Mouse (Mus musculus) forebrain, postnatal 0 days (tissue): ENCODE measurements around the gene Utp11. TPM values are rescaled to one million over a fixed set of nuclear protein-coding genes. Genes with fewer than 3 reads are reported as not detected.
"Not testable (repeated sequence)": the region's sequence is repeated elsewhere in the genome, so short reads cannot be mapped to it uniquely, and the experiment has no call there.

ENCODE experiments used
- ATAC-seq: fragments of 200-750 bp; cut with Nextera tagmentation; 2 replicates; pipeline ENCODE4 v1.8.0; 2017; ENCODE audit warnings: mild to moderate bottlenecking, moderate library complexity
- DNase-seq: peaks from one replicate; pipeline ENCODE4 v3.0.0-alpha.2; 2015
- H3K27ac ChIP-seq: fragments of 300-500 bp; sonication (generic); 2 replicates; pipeline ENCODE4 v1.5.1; 2014; ENCODE audit warnings: low read depth, mild to moderate bottlenecking, antibody characterized with exemption, low read length, moderate library complexity, mixed read lengths
- H3K27me3 ChIP-seq: fragments of 300-500 bp; sonication (generic); 2 replicates; pipeline ENCODE4 v1.6.1; 2014; ENCODE audit warnings: mild to moderate bottlenecking, low read length, mixed read lengths; ENCODE audit not compliant: insufficient read depth
- H3K36me3 ChIP-seq: fragments of 300-500 bp; sonication (generic); 2 replicates; pipeline ENCODE4 v1.6.1; 2014; ENCODE audit warnings: mild to moderate bottlenecking, moderate library complexity; ENCODE audit not compliant: insufficient read depth
- H3K4me1 ChIP-seq: fragments of 300-500 bp; sonication (generic); 2 replicates; pipeline ENCODE4 v1.6.1; 2014; ENCODE audit warnings: antibody characterized with exemption; ENCODE audit not compliant: insufficient read depth
- H3K4me2 ChIP-seq: fragments of 300-500 bp; sonication (generic); 2 replicates; pipeline ENCODE4 v1.6.1; 2014; ENCODE audit warnings: low read depth, mild to moderate bottlenecking, moderate library complexity
- H3K4me3 ChIP-seq: fragments of 300-500 bp; sonication (generic); 2 replicates; pipeline ENCODE4 v1.5.1; 2014; ENCODE audit warnings: low read depth, low read length, mixed read lengths
- H3K9ac ChIP-seq: fragments of 300-500 bp; sonication (generic); 2 replicates; pipeline ENCODE4 v1.6.1; 2014; ENCODE audit warnings: mild to moderate bottlenecking
- H3K9me3 ChIP-seq: fragments of 300-500 bp; sonication (generic); 2 replicates; pipeline ENCODE4 v1.6.1; 2016; ENCODE audit warnings: low read length
- CTCF ChIP-seq: sonication (generic); IDR thresholded peaks from 2 replicates; pipeline ENCODE4 v1.5.1; 2016; ENCODE audit warnings: antibody characterized with exemption, control low read depth, low read depth
- WGBS: fragments of 180-500 bp; shearing (Covaris S2); extraction: QIAGEN DNeasy Blood & Tissue Kit; methylation state at CpG from one replicate; pipeline ENCODE4 v1.1.7; 2014; 5-methylcytosine and 5-hydroxymethylcytosine counted together
- polyA plus RNA-seq: library from polyadenylated mRNA; unstranded; fragments of >200 nt; fragmentation: Nextera tagmentation; extraction: Ambion mirVana; gene quantifications from 2 replicates; pipeline ENCODE4 v1.2.1, GENCODE M21; 2015
- total RNA-seq: library from RNA; depleted of rRNA; stranded (reverse); fragments of >200 nt; gene quantifications from 2 replicates; pipeline ENCODE4 v1.2.3, GENCODE M21; 2014

Utp11 gene
- total and polyA plus RNA-seq, 2 experiments from 2014 or later = 14.2 to 33.0 TPM

DNA sequence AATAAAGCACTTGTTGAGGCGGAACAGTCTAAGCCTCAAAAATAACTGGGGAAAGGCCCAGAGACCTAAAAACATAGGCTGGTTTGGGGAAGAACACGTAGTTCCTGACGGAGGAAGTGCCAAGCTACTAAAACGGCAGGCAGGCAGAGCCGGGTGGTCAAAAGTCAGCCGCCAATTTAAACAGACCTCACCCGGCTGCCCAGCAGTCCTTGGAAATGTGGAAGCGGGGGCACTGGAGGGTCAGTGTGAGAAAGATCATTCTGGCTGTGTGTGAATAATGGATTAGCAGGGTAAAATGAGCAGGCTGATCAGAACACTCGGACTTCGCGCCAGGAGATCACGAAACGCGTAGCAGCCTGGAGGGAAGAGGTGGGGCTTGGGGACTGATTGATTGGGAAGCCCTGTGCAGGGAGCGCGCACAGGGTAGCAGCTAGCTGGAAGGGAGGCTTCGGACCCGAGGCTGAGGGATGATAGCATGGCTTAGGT is 16.6 kb upstream of the Utp11 start:
- H3K4me1 ChIP-seq = 0 out of 2 replicates have a peak, but pooled peaks cover 9% of the 10 kb centered on the region
- no peak overlapping the region for H3K4me3 ChIP-seq
- H3K9ac ChIP-seq = no peak overlapping the region
- ATAC-seq (no peak), DNase-seq (no peak)
- 5% methylated on average over 18 of the region's 18 CpGs for WGBS
- no peaks in the 10 kb centered on the region for H3K36me3 ChIP-seq
- peak overlapping the region; percentile 23; the same call in 1 of the 2 replicates for H3K4me2 ChIP-seq
- H3K27ac ChIP-seq = no peak overlapping the region
- H3K9me3 ChIP-seq = no peaks in the 10 kb centered on the region
- H3K27me3 ChIP-seq = no peaks in the 10 kb centered on the region
- no peak for TF ChIP-seq CTCF

DNA sequence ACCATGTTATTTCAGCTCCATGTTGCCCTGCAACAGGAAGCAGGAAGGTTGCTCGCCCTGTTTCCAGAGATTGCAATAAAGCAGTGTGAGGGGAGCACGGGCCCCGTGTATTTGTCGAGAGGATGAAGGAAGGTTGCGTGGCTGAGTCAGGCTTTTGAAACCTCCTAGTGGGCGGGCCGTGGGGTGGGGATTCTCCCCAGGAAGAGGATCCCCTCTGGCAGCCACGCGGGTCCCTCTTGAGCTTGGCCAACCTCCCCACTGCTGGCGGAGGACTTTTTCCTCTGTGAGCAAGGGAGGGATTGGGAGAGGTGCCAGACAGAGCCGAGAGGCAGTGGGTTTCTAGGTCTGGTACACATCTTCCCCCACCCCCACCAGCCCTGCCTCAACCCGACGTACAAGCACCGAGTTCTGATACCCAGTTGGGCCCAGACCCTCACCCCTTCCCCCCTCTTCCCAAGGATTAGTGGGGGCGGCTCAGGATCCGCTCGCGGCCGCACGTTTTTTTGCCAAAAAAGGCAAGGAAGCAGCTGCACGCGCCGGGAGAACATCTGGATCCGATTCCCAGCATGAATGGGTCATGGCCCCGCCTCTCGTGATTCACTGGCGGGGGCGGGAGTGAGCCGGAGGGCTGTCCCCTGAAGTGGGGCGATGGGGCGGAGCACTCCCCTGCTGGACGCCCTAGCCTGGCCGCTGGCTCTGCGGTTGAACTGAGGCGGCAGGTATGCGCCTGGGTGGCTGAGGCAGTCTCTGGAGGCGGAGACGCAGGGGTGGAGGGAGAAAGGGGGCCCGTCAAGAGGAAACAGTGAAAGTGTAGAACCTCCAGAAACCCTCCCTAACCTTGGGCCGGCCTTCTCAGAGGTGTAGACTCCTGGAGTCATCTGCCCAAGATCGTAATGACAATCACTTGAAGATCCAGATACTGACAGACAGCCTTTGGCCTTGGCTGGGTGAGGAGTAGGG is 15.4 kb upstream of the Utp11 start:
- ATAC-seq (peak; percentile 59), DNase-seq (peak; percentile 59)
- Histone ChIP-seq H3K9me3 (no peaks in the 10 kb centered on the region), H3K27ac (peak overlapping the region; percentile 21; the same call in 1 of the 2 replicates), H3K9ac (peak overlapping the region; percentile 41), H3K4me3 (peak overlapping the region; percentile 26), H3K4me2 (peak overlapping the region; percentile 50), H3K27me3 (no peaks in the 10 kb centered on the region), H3K36me3 (no peaks in the 10 kb centered on the region), H3K4me1 (0 out of 2 replicates have a peak, but pooled peaks cover 9% of the 10 kb centered on the region)
- no peak for TF ChIP-seq CTCF
- 3% methylated on average over 41 of the region's 41 CpGs for WGBS

DNA sequence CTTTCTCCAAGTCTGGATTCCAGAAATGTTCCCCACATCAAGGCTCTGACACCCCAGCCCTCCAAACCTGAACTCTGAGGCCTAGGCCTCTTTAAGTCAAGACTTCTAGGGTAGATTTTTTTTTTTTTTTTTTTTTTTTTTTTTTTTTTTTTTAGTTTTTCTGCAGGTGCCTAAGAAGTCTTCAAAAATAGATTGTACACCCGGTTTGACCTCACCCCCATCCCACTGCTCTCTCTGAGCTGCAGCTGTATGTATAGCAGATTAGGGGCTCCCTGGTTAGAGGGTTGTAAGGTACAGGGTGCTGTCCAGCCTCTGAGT is 14.8 kb upstream of the Utp11 start:
- not testable (repeated sequence) for DNase-seq, H3K9ac ChIP-seq, H3K4me3 ChIP-seq, ATAC-seq, H3K27me3 ChIP-seq, H3K4me1 ChIP-seq, H3K27ac ChIP-seq, H3K9me3 ChIP-seq, H3K36me3 ChIP-seq
- peak overlapping the region; percentile 50; the same call in 1 of the 2 replicates for H3K4me2 ChIP-seq
- WGBS = 20% methylated on average over 1 of the region's 1 CpGs

DNA sequence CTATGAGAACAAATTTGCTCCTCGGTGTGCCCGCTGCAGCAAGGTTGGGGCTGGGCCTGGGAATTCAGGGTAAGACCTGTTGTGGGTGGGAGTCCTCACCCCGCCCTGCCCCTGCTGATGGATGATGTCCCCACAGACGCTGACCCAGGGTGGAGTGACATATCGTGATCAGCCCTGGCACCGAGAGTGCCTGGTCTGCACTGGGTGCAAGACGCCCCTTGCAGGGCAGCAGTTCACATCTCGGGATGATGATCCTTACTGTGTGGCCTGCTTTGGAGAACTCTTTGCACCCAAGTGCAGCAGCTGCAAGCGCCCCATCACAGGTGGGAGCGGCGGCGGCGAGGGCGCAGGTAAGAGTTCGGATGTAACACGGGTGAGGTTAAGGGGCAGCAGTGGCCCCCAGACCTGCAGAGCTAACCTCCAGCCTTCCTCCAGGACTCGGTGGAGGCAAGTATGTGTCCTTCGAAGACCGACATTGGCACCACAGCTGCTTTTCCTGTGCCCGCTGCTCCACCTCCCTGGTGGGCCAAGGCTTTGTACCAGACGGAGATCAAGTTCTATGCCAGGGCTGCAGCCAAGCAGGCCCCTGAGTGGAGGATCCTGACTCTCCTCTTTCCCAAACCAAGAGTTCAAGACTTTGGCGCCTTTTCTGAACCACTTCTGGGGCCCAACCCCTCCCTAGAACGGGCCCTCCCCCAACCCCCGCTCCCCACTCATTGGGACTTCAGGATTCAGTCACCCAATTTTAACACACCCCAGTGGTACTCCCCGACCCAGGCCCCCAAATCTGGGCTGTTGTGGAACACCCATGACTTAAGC is 14.2 kb upstream of the Utp11 start:
- H3K4me1 ChIP-seq, DNase-seq, H3K27me3 ChIP-seq, ATAC-seq, H3K9ac ChIP-seq, H3K27ac ChIP-seq, H3K9me3 ChIP-seq, H3K36me3 ChIP-seq, H3K4me2 ChIP-seq, H3K4me3 ChIP-seq: not testable (repeated sequence)
- WGBS = 91% methylated on average over 24 of the region's 25 CpGs

DNA sequence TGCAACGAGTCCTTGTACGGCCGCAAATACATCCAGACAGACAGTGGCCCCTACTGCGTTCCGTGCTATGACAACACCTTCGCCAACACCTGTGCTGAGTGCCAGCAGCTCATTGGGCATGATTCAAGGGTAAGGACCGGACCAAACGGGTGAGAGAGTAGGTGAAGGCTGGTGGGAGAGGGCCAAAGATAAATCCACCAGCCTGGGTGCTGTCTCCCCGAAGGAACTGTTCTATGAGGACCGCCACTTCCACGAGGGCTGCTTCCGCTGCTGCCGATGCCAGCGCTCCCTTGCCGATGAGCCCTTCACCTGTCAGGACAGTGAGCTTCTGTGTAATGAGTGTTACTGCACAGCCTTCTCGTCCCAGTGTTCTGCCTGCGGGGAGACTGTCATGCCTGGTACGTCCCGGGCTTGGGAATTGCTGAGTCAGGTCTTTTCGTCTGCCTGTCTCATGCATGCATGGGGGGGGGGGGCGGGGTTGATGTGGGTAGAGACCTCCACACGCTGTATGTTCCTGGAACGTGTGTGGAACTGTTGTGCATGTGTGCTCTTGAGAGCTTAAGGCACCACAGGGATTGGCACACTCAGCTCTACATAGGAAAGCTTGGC is 12.4 kb upstream of the Utp11 start:
- WGBS = 91% methylated on average over 23 of the region's 23 CpGs
- ATAC-seq = no peak

DNA sequence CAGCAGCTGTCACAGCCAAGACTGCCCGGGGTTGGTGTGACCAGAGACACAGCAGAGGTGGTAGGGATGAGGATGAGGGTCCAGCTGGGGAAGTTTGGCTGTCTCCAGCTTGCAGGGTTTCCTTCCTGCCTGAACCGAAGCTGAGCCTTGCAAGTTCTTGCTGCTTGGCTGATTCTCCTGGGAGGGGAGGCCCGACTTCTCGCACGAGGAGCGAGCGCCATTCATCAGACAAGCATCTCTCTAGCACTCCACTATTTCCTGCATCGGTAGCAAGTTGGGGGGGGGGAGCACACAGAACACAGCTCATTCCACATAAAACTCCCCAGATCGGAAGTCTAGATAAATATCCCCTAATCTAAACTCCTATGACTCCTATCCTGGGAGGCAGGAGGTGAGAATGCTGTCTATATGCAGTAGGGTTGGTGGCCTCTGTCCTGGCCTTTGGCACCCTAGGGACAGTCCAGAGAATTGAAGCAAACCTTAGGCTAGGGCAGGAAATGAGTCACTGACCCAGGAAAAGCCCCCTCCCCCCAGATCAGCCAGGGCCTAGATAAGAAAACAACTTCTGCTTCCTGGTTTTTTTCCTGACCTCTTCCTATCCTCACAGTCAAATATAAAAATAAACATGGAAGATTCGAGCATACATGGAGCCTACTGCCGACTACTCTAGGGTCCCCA is 11.5 kb upstream of the Utp11 start:
- no peaks in the 10 kb centered on the region for H3K36me3 ChIP-seq
- 0 out of 2 replicates have a peak, but pooled peaks cover 8% of the 10 kb centered on the region for H3K4me1 ChIP-seq
- no peak for TF ChIP-seq CTCF
- DNase-seq (no peak), ATAC-seq (no peak)
- H3K9me3 ChIP-seq = no peaks in the 10 kb centered on the region
- WGBS = 17% methylated on average over 11 of the region's 11 CpGs
- H3K27ac ChIP-seq = no peak overlapping the region
- no peaks in the 10 kb centered on the region; the same call in 1 of the 2 replicates for H3K27me3 ChIP-seq
- no peak overlapping the region for H3K9ac ChIP-seq
- H3K4me3 ChIP-seq = no peak overlapping the region
- H3K4me2 ChIP-seq = no peak overlapping the region

More for the DNA sequence above, 12.4 kb upstream of the Utp11 start:
- no peak overlapping the region for H3K4me2 ChIP-seq
- 0 out of 2 replicates have a peak, but pooled peaks cover 9% of the 10 kb centered on the region for H3K4me1 ChIP-seq
- no peak overlapping the region for H3K27ac ChIP-seq
- no peak for TF ChIP-seq CTCF
- no peaks in the 10 kb centered on the region for H3K36me3 ChIP-seq
- H3K27me3 ChIP-seq = no peaks in the 10 kb centered on the region; the same call in 1 of the 2 replicates
- no peaks in the 10 kb centered on the region for H3K9me3 ChIP-seq
- no peak overlapping the region for H3K9ac ChIP-seq
- no peak for DNase-seq
- no peak overlapping the region for H3K4me3 ChIP-seq
